Mouse (Mus musculus): ENCODE data around the gene Wwc1. TPM values are rescaled to one million over a fixed set of nuclear protein-coding genes. Genes with fewer than 3 reads are reported as not detected.

Gene Wwc1
- polyA plus RNA-seq, 1 experiment from 2014 or later = 7.2 TPM

- no peak for ATAC-seq (ENCODE audit: low read depth)
- WGBS = 45% methylated on average over 6 of the region's 6 CpGs
- Histone ChIP-seq H3K27ac (ENCODE audit: low read depth, low read length) (no peak overlapping the region), H3K36me3 (ENCODE audit: control insufficient read depth, insufficient read depth, low read length) (no peaks in the 10 kb centered on the region), H3K9me3 (ENCODE audit: control insufficient read depth, low read length) (no peaks in the 10 kb centered on the region), H3K4me1 (ENCODE audit: control insufficient read depth, insufficient read depth, low read length) (0 out of 2 replicates have a peak, but pooled peaks cover 4% of the 10 kb centered on the region), H3K4me2 (ENCODE audit: low read depth, low read length) (no peak overlapping the region), H3K27me3 (ENCODE audit: control insufficient read depth, insufficient read depth, low read length) (no peaks in the 10 kb centered on the region), H3K4me3 (ENCODE audit: low read depth, low read length) (no peak overlapping the region), H3K9ac (replicated peaks; ENCODE audit: low read depth, low read length) (no peak overlapping the region)
These were observed 31.9 kb downstream of the Wwc1 start for GRCm38 (mm10) chr11:35948457-35948881.

GRCm38 (mm10) chr11:35947944-35948343 is 32.4 kb downstream of the Wwc1 start:
- no peak overlapping the region for H3K4me2 ChIP-seq (ENCODE audit: low read depth, low read length)
- no peak overlapping the region for H3K9ac ChIP-seq (replicated peaks; ENCODE audit: low read depth, low read length)
- WGBS = 85% methylated on average over 9 of the region's 9 CpGs
- H3K27me3 ChIP-seq (ENCODE audit: control insufficient read depth, insufficient read depth, low read length) = no peaks in the 10 kb centered on the region
- no peak for ATAC-seq (ENCODE audit: low read depth)
- H3K4me1 ChIP-seq (ENCODE audit: control insufficient read depth, insufficient read depth, low read length) = 0 out of 2 replicates have a peak, but pooled peaks cover 4% of the 10 kb centered on the region
- no peak overlapping the region for H3K27ac ChIP-seq (ENCODE audit: low read depth, low read length)
- H3K4me3 ChIP-seq (ENCODE audit: low read depth, low read length) = no peak overlapping the region
- no peaks in the 10 kb centered on the region for H3K9me3 ChIP-seq (ENCODE audit: control insufficient read depth, low read length)
- no peaks in the 10 kb centered on the region for H3K36me3 ChIP-seq (ENCODE audit: control insufficient read depth, insufficient read depth, low read length)

DNA sequence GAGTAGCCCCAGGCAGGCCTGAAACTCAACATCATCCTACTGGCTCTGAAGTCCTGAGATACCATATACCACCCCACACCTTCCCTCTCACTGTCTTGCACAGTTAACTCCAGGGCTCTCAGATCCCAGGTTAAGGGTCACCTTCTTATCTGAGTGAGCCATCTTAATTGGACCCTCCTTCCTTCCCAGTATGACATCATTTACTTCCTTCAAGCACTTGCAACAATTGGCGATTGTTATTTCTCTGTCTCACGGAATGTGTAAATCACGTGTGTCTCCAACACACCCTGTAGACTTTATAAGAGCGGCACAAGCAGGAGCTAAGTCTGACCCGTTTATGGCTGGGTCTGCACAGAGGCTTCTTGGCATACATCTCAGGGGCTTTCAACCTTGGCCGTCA is 35.1 kb downstream of the Wwc1 start:
- ATAC-seq (ENCODE audit: low read depth) = no peak
- no peaks in the 10 kb centered on the region for H3K27me3 ChIP-seq (ENCODE audit: control insufficient read depth, insufficient read depth, low read length)
- H3K9me3 ChIP-seq (ENCODE audit: control insufficient read depth, low read length) = no peaks in the 10 kb centered on the region
- 0 out of 2 replicates have a peak, but pooled peaks cover 4% of the 10 kb centered on the region for H3K4me1 ChIP-seq (ENCODE audit: control insufficient read depth, insufficient read depth, low read length)
- H3K36me3 ChIP-seq (ENCODE audit: control insufficient read depth, insufficient read depth, low read length) = no peaks in the 10 kb centered on the region
- H3K4me3 ChIP-seq (ENCODE audit: low read depth, low read length) = no peak overlapping the region
- 71% methylated on average over 6 of the region's 6 CpGs for WGBS
- H3K27ac ChIP-seq (ENCODE audit: low read depth, low read length) = no peak overlapping the region
- H3K9ac ChIP-seq (replicated peaks; ENCODE audit: low read depth, low read length) = no peak overlapping the region
- no peak overlapping the region for H3K4me2 ChIP-seq (ENCODE audit: low read depth, low read length)

DNA sequence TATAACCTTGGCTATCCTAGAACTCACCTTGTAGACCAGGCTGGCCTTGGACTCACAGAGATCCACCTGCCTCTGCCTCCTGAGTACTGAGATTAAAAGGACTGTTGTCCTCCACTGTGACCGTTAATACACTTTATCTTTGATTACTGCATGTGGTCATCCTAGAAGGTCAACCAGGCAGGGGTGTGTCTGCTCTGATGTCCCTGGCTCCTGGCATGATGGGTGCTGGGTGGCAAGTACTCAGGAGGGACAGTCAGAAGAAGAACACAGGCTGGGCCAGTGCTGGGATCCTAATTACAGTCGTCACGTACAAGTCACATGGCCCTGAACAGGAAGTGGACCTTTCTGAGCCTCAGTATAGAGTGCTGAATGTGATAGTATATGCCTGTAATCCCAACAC is 38.7 kb downstream of the Wwc1 start:
- WGBS = 90% methylated on average over 3 of the region's 3 CpGs
- H3K36me3 ChIP-seq (ENCODE audit: control insufficient read depth, insufficient read depth, low read length) = no peaks in the 10 kb centered on the region
- H3K27me3 ChIP-seq (ENCODE audit: control insufficient read depth, insufficient read depth, low read length) = no peaks in the 10 kb centered on the region
- H3K9ac ChIP-seq (replicated peaks; ENCODE audit: low read depth, low read length) = no peak overlapping the region
- no peak for ATAC-seq (ENCODE audit: low read depth)
- H3K4me2 ChIP-seq (ENCODE audit: low read depth, low read length) = no peak overlapping the region
- no peaks in the 10 kb centered on the region for H3K9me3 ChIP-seq (ENCODE audit: control insufficient read depth, low read length)
- H3K4me3 ChIP-seq (ENCODE audit: low read depth, low read length) = no peak overlapping the region
- H3K4me1 ChIP-seq (ENCODE audit: control insufficient read depth, insufficient read depth, low read length) = no peaks in the 10 kb centered on the region
- no peak overlapping the region for H3K27ac ChIP-seq (ENCODE audit: low read depth, low read length)

DNA sequence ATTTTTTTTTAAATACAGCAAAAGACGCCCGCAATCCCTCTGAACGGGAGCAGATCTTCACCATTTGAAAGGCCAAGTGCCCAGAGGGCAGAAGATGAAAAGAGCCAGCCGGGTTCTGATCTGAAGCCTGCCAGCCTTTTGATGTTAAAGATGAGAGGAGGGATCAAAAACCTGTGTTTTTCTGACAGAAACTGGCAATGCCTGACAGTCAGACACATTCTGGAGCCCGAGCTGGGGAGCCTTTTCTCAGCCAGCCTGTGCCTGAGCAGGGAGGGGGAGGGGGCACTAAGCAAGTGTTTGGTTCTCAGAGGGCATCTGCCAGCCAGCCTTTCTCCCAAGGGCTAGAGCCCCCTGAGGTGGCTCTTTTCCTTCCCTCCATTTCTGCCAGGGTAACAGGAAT is 39.3 kb downstream of the Wwc1 start:
- H3K9ac ChIP-seq (replicated peaks; ENCODE audit: low read depth, low read length) = no peak overlapping the region
- WGBS = 51% methylated on average over 5 of the region's 5 CpGs
- no peak overlapping the region for H3K27ac ChIP-seq (ENCODE audit: low read depth, low read length)
- H3K36me3 ChIP-seq (ENCODE audit: control insufficient read depth, insufficient read depth, low read length) = no peaks in the 10 kb centered on the region
- H3K4me2 ChIP-seq (ENCODE audit: low read depth, low read length) = no peak overlapping the region
- no peaks in the 10 kb centered on the region for H3K27me3 ChIP-seq (ENCODE audit: control insufficient read depth, insufficient read depth, low read length)
- H3K4me1 ChIP-seq (ENCODE audit: control insufficient read depth, insufficient read depth, low read length) = no peaks in the 10 kb centered on the region
- no peak overlapping the region for H3K4me3 ChIP-seq (ENCODE audit: low read depth, low read length)
- ATAC-seq (ENCODE audit: low read depth) = no peak
- H3K9me3 ChIP-seq (ENCODE audit: control insufficient read depth, low read length) = no peaks in the 10 kb centered on the region

DNA sequence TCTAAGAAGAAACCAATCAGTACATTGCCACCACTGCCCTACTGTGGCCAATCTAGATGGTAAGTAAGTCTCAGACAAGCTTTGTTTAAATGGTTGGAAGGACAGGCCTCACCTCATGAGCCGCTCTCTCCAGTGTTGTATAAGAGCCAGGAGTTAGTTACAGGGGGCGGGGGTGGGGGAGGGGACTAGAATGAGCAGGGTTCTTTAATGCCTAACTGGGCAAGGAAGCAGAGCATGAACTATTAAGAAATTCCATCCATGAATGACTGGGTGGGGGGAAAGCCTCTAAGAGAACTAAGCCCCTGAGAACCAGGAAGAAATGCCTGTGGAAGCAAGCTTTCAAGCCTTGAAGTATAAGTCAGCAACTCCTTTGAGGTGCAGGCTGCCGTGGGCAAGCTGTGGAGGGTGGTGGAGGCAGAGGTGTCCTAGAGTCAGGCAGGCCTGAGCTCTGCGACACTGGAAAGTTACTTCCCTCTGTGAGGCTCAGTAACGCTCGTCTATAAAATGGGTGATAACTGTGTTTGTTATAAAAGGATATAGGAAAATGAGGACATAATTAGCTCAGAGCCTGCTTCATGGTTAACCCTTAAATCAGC is 41.4 kb downstream of the Wwc1 start:
- no peaks in the 10 kb centered on the region for H3K9me3 ChIP-seq (ENCODE audit: control insufficient read depth, low read length)
- no peak overlapping the region for H3K4me2 ChIP-seq (ENCODE audit: low read depth, low read length)
- no peaks in the 10 kb centered on the region for H3K36me3 ChIP-seq (ENCODE audit: control insufficient read depth, insufficient read depth, low read length)
- no peaks in the 10 kb centered on the region for H3K27me3 ChIP-seq (ENCODE audit: control insufficient read depth, insufficient read depth, low read length)
- H3K4me3 ChIP-seq (ENCODE audit: low read depth, low read length) = no peak overlapping the region
- 0 out of 2 replicates have a peak, but pooled peaks cover under 1% of the 10 kb centered on the region for H3K4me1 ChIP-seq (ENCODE audit: control insufficient read depth, insufficient read depth, low read length)
- no peak overlapping the region for H3K27ac ChIP-seq (ENCODE audit: low read depth, low read length)
- 62% methylated on average over 6 of the region's 6 CpGs for WGBS
- no peak for ATAC-seq (ENCODE audit: low read depth)
- no peak overlapping the region for H3K9ac ChIP-seq (replicated peaks; ENCODE audit: low read depth, low read length)

DNA sequence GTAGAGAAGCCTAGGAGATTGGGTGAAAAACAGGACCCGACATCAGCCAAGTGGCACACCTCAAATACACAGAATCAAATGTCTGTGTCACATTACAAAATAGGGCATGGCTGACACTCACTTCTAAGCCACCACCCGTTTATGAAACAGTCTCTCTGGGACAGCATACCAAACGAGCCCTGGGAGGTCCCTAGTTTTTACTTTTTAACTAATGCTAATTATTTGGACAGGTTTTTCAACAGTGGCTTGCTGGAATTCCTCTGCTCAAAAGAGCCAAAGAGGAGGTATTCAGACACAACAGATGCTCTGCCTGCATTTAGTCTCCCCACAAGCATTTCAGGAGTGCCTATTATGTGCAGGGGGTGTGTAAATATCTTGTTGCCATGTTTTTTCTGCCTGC is 44.7 kb downstream of the Wwc1 start:
- WGBS = 52% methylated on average over 3 of the region's 3 CpGs
- Histone ChIP-seq H3K4me3 (ENCODE audit: low read depth, low read length) (no peak overlapping the region), H3K9me3 (ENCODE audit: control insufficient read depth, low read length) (no peaks in the 10 kb centered on the region), H3K4me1 (ENCODE audit: control insufficient read depth, insufficient read depth, low read length) (0 out of 2 replicates have a peak, but pooled peaks cover 4% of the 10 kb centered on the region), H3K36me3 (ENCODE audit: control insufficient read depth, insufficient read depth, low read length) (no peaks in the 10 kb centered on the region), H3K27ac (ENCODE audit: low read depth, low read length) (no peak overlapping the region), H3K27me3 (ENCODE audit: control insufficient read depth, insufficient read depth, low read length) (no peaks in the 10 kb centered on the region), H3K4me2 (ENCODE audit: low read depth, low read length) (no peak overlapping the region), H3K9ac (replicated peaks; ENCODE audit: low read depth, low read length) (no peak overlapping the region)
- ATAC-seq (ENCODE audit: low read depth) = no peak

- Histone ChIP-seq H3K27ac (ENCODE audit: low read depth, low read length) (no peak overlapping the region), H3K9me3 (ENCODE audit: control insufficient read depth, low read length) (no peaks in the 10 kb centered on the region), H3K4me1 (ENCODE audit: control insufficient read depth, insufficient read depth, low read length) (0 out of 2 replicates have a peak, but pooled peaks cover 4% of the 10 kb centered on the region), H3K4me3 (ENCODE audit: low read depth, low read length) (no peak overlapping the region), H3K9ac (replicated peaks; ENCODE audit: low read depth, low read length) (no peak overlapping the region), H3K4me2 (ENCODE audit: low read depth, low read length) (no peak overlapping the region), H3K36me3 (ENCODE audit: control insufficient read depth, insufficient read depth, low read length) (no peaks in the 10 kb centered on the region), H3K27me3 (ENCODE audit: control insufficient read depth, insufficient read depth, low read length) (no peaks in the 10 kb centered on the region)
- ATAC-seq (ENCODE audit: low read depth) = no peak
- WGBS = 88% methylated on average over 1 of the region's 1 CpGs
These were observed 45.2 kb downstream of the Wwc1 start for GRCm38 (mm10) chr11:35935133-35935532.

GRCm38 (mm10) chr11:35933402-35934085 is 46.8 kb downstream of the Wwc1 start:
- Histone ChIP-seq H3K27ac (ENCODE audit: low read depth, low read length) (peak overlapping the region; percentile 28; the same call in 1 of the 2 replicates), H3K4me2 (ENCODE audit: low read depth, low read length) (no peak overlapping the region), H3K36me3 (ENCODE audit: control insufficient read depth, insufficient read depth, low read length) (no peaks in the 10 kb centered on the region), H3K9ac (replicated peaks; ENCODE audit: low read depth, low read length) (no peak overlapping the region), H3K4me3 (ENCODE audit: low read depth, low read length) (no peak overlapping the region), H3K27me3 (ENCODE audit: control insufficient read depth, insufficient read depth, low read length) (no peaks in the 10 kb centered on the region), H3K9me3 (ENCODE audit: control insufficient read depth, low read length) (no peaks in the 10 kb centered on the region), H3K4me1 (ENCODE audit: control insufficient read depth, insufficient read depth, low read length) (0 out of 2 replicates have a peak, but pooled peaks cover 4% of the 10 kb centered on the region)
- ATAC-seq (ENCODE audit: low read depth) = peak; percentile 77; the same call in 1 of the 2 replicates
- 10% methylated on average over 14 of the region's 14 CpGs for WGBS

Measured in neural tube, embryonic 14.5 days (tissue).